In the genomic region with DNA sequence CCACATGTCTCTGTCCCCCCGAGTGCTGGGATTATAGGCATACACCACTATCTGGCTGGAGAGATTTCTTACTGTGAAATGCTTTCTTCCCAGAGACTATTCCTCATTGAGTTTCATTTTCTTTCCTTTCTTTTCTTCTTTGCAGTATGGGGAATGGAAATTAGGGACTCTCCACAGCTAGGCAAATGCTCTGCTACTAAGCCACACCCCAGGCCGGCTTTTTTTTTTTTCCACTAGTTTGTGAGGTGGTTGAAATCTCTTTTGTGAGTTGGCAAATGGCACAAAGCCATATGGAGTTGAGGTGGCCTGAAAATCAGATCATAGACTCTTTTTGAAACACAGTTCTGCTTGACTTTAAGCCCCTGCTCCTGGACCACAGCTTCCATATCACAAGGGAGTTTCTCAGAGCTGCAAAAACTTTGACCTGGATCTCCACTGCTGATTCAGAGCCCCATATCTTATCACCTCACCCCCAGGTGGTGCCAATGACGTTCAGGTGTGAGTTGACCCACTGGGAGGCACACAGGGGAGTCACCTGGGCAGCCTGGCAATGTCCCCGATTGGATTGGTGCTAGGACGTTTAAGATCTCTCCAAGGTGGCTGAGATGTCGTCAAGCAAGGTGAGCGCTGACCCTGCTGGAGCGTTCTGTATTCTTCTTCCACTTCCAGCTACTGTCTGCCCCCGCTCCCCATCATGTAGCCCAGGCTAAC, we compare ENCODE assay signal across 20 mouse cellular contexts.
A peak's percentile ranks its signal among the peaks of the same experiment; 100 is the strongest.
DNase-seq lines count a peak whose midpoint lies in the region; ATAC-seq and TF ChIP-seq lines count a peak whose summit lies in the region.
"Had no signal": no experiment of that assay in that cellular context is flagged by ENCODE, and none has a peak within 500 bp of the region (broad histone marks: within the 10 kb centered on the region; RNA-seq: fewer than 3 reads in every experiment).

No protein-coding gene starts in this region.

- ATAC-seq in intestine, embryonic 15.5 days = peak; percentile 49; the same call in 1 of the 2 replicates
- peak; percentile 44 for ATAC-seq in intestine, postnatal 0 days
- ATAC-seq in midbrain, postnatal 0 days (ENCODE audit: low FRiP score) = no peak
- ATAC-seq in midbrain, embryonic 16.5 days = no peak
- ATAC-seq: activated CD4-positive, CD25-positive, alpha-beta regulatory T cell, adult 4 months; forebrain, embryonic 13.5 days; forebrain, embryonic 15.5 days; Patski had no signal

- peak overlapping the region in 1 of 3 experiments; percentile 30 for H3K4me3 ChIP-seq in CH12.LX (replicated peaks in 1 of 3; ENCODE audit: low read depth in 2 of 3, low read length in 2 of 3, poor library complexity in 1 of 3)
- no peak overlapping the region for H3K4me3 ChIP-seq in intestine, embryonic 15.5 days (replicated peaks)
- H3K4me3 ChIP-seq in intestine, postnatal 0 days (ENCODE audit: low read depth, low read length) = no peak overlapping the region
- H3K4me3 ChIP-seq in midbrain, postnatal 0 days (ENCODE audit: low read depth, low read length) = no peak overlapping the region
- no peak overlapping the region for H3K4me3 ChIP-seq in midbrain, embryonic 16.5 days (ENCODE audit: low read depth, low read length)
- H3K4me3 ChIP-seq: embryonic facial prominence, embryonic 10.5 days; embryonic facial prominence, embryonic 12.5 days; forebrain, embryonic 13.5 days; forebrain, embryonic 15.5 days had no signal

- no peaks in the 10 kb centered on the region for H3K79me2 ChIP-seq in CH12.LX (replicated peaks; ENCODE audit: control insufficient read depth, extremely low read depth, insufficient read depth, poor library complexity, severe bottlenecking)

- TF ChIP-seq EP300 in CH12.LX (IDR thresholded peaks at IDR 0.05; ENCODE audit: low read length) = peak; percentile 69

- H3K4me1 ChIP-seq in CH12.LX (ENCODE audit: control insufficient read depth in 1 of 2, insufficient read depth in 2 of 2) = peaks cover 5 to 38% of the 10 kb centered on the region in 2 experiments
- H3K4me1 ChIP-seq in intestine, embryonic 15.5 days (replicated peaks) = peaks cover 8% of the 10 kb centered on the region; the same call in 1 of the 2 replicates
- H3K4me1 ChIP-seq in intestine, postnatal 0 days (replicated peaks; ENCODE audit: control insufficient read depth, insufficient read depth, low read length) = peaks cover 5% of the 10 kb centered on the region; the same call in 1 of the 2 replicates
- H3K4me1 ChIP-seq in midbrain, postnatal 0 days (ENCODE audit: insufficient read depth, low read length) = no peaks in the 10 kb centered on the region; the same call in 1 of the 2 replicates
- 0 out of 2 replicates have a peak, but pooled peaks cover 6% of the 10 kb centered on the region for H3K4me1 ChIP-seq in midbrain, embryonic 16.5 days (ENCODE audit: control insufficient read depth, insufficient read depth, low read length)

- TF ChIP-seq POLR2A in CH12.LX (IDR thresholded peaks at IDR 0.05; ENCODE audit: low read depth, low read length) = no peak

- dilution Hi-C loops in CH12.LX (cut with MboI; ENCODE audit: extremely low pct_ligation_motif_present, extremely low pct_unique_long_range_greater_than_20kb, low sequenced_read_pairs) = no loop called here

- in situ Hi-C loops in CH12.LX (cut with MboI; ENCODE audit: low pct_ligation_motif_present, low pct_unique_long_range_greater_than_20kb, low sequenced_read_pairs) = loop anchor here (25.0 kb wide), 1 partner anchor 683 kb away; no protein-coding TSS in a partner anchor

- no peaks in the 10 kb centered on the region for H3K9me3 ChIP-seq in CH12.LX (replicated peaks; ENCODE audit: low read length)
- no peaks in the 10 kb centered on the region for H3K9me3 ChIP-seq in intestine, embryonic 15.5 days
- H3K9me3 ChIP-seq in intestine, postnatal 0 days (ENCODE audit: control insufficient read depth) = no peaks in the 10 kb centered on the region
- H3K9me3 ChIP-seq in midbrain, postnatal 0 days (ENCODE audit: low read length) = no peaks in the 10 kb centered on the region
- H3K9me3 ChIP-seq in midbrain, embryonic 16.5 days (replicated peaks; ENCODE audit: control insufficient read depth, low read length, poor library complexity, severe bottlenecking) = no peaks in the 10 kb centered on the region
- H3K9me3 ChIP-seq: embryonic facial prominence, embryonic 10.5 days; embryonic facial prominence, embryonic 12.5 days; forebrain, embryonic 13.5 days; forebrain, embryonic 15.5 days; G1E had no signal

- peak overlapping the region; percentile 57; the same call in 1 of the 2 replicates for H3K4me2 ChIP-seq in CH12.LX (ENCODE audit: insufficient read depth, low read depth, poor library complexity, severe bottlenecking)
- H3K4me2 ChIP-seq in intestine, embryonic 15.5 days (replicated peaks) = no peak overlapping the region
- no peak overlapping the region; the same call in 1 of the 2 replicates for H3K4me2 ChIP-seq in intestine, postnatal 0 days (replicated peaks; ENCODE audit: low read depth)
- no peak overlapping the region for H3K4me2 ChIP-seq in midbrain, postnatal 0 days (ENCODE audit: low read depth, low read length, poor library complexity, severe bottlenecking)
- no peak overlapping the region for H3K4me2 ChIP-seq in midbrain, embryonic 16.5 days (ENCODE audit: low read length)
- H3K4me2 ChIP-seq: embryonic facial prominence, embryonic 12.5 days; forebrain, embryonic 13.5 days; forebrain, embryonic 15.5 days had no signal

- 0 out of 2 replicates have a peak overlapping the region, but pooled peaks have one; percentile 36 for H3K9ac ChIP-seq in CH12.LX (ENCODE audit: insufficient read depth, low read depth)
- no peak overlapping the region for H3K9ac ChIP-seq in intestine, embryonic 15.5 days
- H3K9ac ChIP-seq in intestine, postnatal 0 days (ENCODE audit: low read depth, low read length) = no peak overlapping the region
- H3K9ac ChIP-seq in midbrain, postnatal 0 days (replicated peaks; ENCODE audit: low read length, poor library complexity, severe bottlenecking) = no peak overlapping the region
- H3K9ac ChIP-seq in midbrain, embryonic 16.5 days (ENCODE audit: low read depth, low read length) = no peak overlapping the region
- H3K9ac ChIP-seq: embryonic facial prominence, embryonic 12.5 days; forebrain, embryonic 13.5 days; forebrain, embryonic 15.5 days had no signal

- no peaks in the 10 kb centered on the region for H3K27me3 ChIP-seq in CH12.LX (replicated peaks)
- peaks cover 14% of the 10 kb centered on the region; the same call in 1 of the 2 replicates for H3K27me3 ChIP-seq in intestine, embryonic 15.5 days (replicated peaks)
- no peaks in the 10 kb centered on the region for H3K27me3 ChIP-seq in intestine, postnatal 0 days (replicated peaks; ENCODE audit: control insufficient read depth, insufficient read depth, low read length)
- H3K27me3 ChIP-seq in midbrain, postnatal 0 days (ENCODE audit: insufficient read depth, low read length) = peaks cover 3% of the 10 kb centered on the region; the same call in 1 of the 2 replicates
- peaks cover 16% of the 10 kb centered on the region for H3K27me3 ChIP-seq in midbrain, embryonic 16.5 days (ENCODE audit: control insufficient read depth, insufficient read depth, low read depth, low read length)

- peak; percentile 65 for DNase-seq in CH12.LX (ENCODE audit: extremely low read depth)
- DNase-seq in midbrain, postnatal 0 days (ENCODE audit: low spot score) = no peak
- no peak for DNase-seq in left cerebral cortex, postnatal 36 days (ENCODE audit: low spot score in 2 of 2)
- DNase-seq: adrenal gland, adult 8-10 months; adrenal gland, postnatal 14 days; adrenal gland, postnatal 36 days; cerebellum, adult 11-12 months; cerebellum, adult 2 months; cerebellum, adult 9-10 months; cerebellum, postnatal 25 days had no signal

- no peaks in the 10 kb centered on the region for H3K36me3 ChIP-seq in CH12.LX (replicated peaks in 1 of 2; ENCODE audit: control insufficient read depth in 1 of 2, insufficient read depth in 1 of 2, low read length in 1 of 2)
- H3K36me3 ChIP-seq in intestine, embryonic 15.5 days = no peaks in the 10 kb centered on the region
- no peaks in the 10 kb centered on the region for H3K36me3 ChIP-seq in intestine, postnatal 0 days (ENCODE audit: control insufficient read depth, insufficient read depth)
- H3K36me3 ChIP-seq in midbrain, postnatal 0 days (ENCODE audit: insufficient read depth, low read length) = no peaks in the 10 kb centered on the region
- no peaks in the 10 kb centered on the region for H3K36me3 ChIP-seq in midbrain, embryonic 16.5 days (ENCODE audit: control insufficient read depth, insufficient read depth, low read length)
- H3K36me3 ChIP-seq: embryonic facial prominence, embryonic 10.5 days; embryonic facial prominence, embryonic 12.5 days; forebrain, embryonic 15.5 days; G1E had no signal

- intact Hi-C loops in left cerebral cortex, postnatal 36 days (cut with DNase I) = no loop called here

- TF ChIP-seq CTCF in CH12.LX (conservative IDR thresholded peaks at IDR 0.05 in 1 of 2, IDR thresholded peaks at IDR 0.05 in 1 of 2; ENCODE audit: low read depth in 2 of 2, low read length in 2 of 2) = no peak
- no peak for TF ChIP-seq CTCF in intestine, postnatal 0 days (IDR thresholded peaks at IDR 0.05; ENCODE audit: low read depth)
- TF ChIP-seq CTCF in midbrain, postnatal 0 days (IDR thresholded peaks at IDR 0.05) = no peak

- H3K27ac ChIP-seq in CH12.LX (ENCODE audit: insufficient read depth, low read depth) = no peak overlapping the region
- H3K27ac ChIP-seq in intestine, embryonic 15.5 days = no peak overlapping the region
- H3K27ac ChIP-seq in intestine, postnatal 0 days (ENCODE audit: low read depth, low read length) = peak overlapping the region; percentile 71; the same call in 1 of the 2 replicates
- no peak overlapping the region for H3K27ac ChIP-seq in midbrain, postnatal 0 days (ENCODE audit: low read depth, low read length)
- H3K27ac ChIP-seq in midbrain, embryonic 16.5 days (ENCODE audit: low read length) = no peak overlapping the region
- H3K27ac ChIP-seq: embryonic facial prominence, embryonic 10.5 days; embryonic facial prominence, embryonic 12.5 days; forebrain, embryonic 13.5 days; forebrain, embryonic 15.5 days had no signal

- WGBS in intestine, embryonic 15.5 days = 70% methylated on average over 9 of the region's 9 CpGs
- 58% methylated on average over 9 of the region's 9 CpGs for WGBS in intestine, postnatal 0 days
- 79% methylated on average over 9 of the region's 9 CpGs for WGBS in midbrain, postnatal 0 days
- WGBS in midbrain, embryonic 16.5 days = 78% methylated on average over 9 of the region's 9 CpGs

- TF ChIP-seq RAD21 in CH12.LX (IDR thresholded peaks at IDR 0.05; ENCODE audit: low read depth, low read length) = no peak

TF ChIP-seq in CH12.LX, 34 proteins besides CTCF, POLR2A, EP300 and RAD21 (continues in another document):
- TF ChIP-seq TBP (conservative IDR thresholded peaks at IDR 0.05; ENCODE audit: low read depth, low read length) (0 out of 2 replicates have a peak, but pooled peaks have one; percentile 25), ZNF384 (IDR thresholded peaks at IDR 0.05; ENCODE audit: low read depth, low read length) (peak; percentile 98), TCF12 (IDR thresholded peaks at IDR 0.05; ENCODE audit: low read depth, low read length) (peak; percentile 9; the same call in 1 of the 2 replicates), JUN (IDR thresholded peaks at IDR 0.05; ENCODE audit: insufficient read depth, low read depth, low read length) (no peak), HCFC1 (IDR thresholded peaks at IDR 0.05; ENCODE audit: low read depth, low read length) (no peak), IRF4 (IDR thresholded peaks at IDR 0.05; ENCODE audit: low read depth, low read length) (0 out of 2 replicates have a peak, but pooled peaks have one; percentile 43)

Comparison
In these comparisons a context has a peak if more than half of its experiments do, and no peak if none do; other contexts are left out.
1. ATAC-seq: peak in intestine, embryonic 15.5 days (single experiment) and intestine, postnatal 0 days (single experiment); none in midbrain, postnatal 0 days (single experiment) and midbrain, embryonic 16.5 days (single experiment).